Mouse (Mus musculus) neural tube, embryonic 15.5 days (tissue): Measurements from ENCODE around the gene Tmco2. TPM values are rescaled to one million over a fixed set of nuclear protein-coding genes. Genes with fewer than 3 reads are reported as not detected.

ENCODE experiments used
- ATAC-seq: fragments of 200-750 bp; cut with Nextera tagmentation; 2 replicates; pipeline ENCODE4 v1.8.0; 2017; ENCODE audit warnings: mild to moderate bottlenecking, moderate TSS enrichment, moderate library complexity; ENCODE audit not compliant: low FRiP score
- H3K27ac ChIP-seq: fragments of 300-500 bp; sonication (generic); replicated peaks from 2 replicates; pipeline ENCODE4 v1.5.1; 2015; ENCODE audit warnings: mild to moderate bottlenecking, inconsistent platforms
- H3K27me3 ChIP-seq: fragments of 300-500 bp; sonication (generic); replicated peaks from 2 replicates; pipeline ENCODE4 v1.6.1; 2015; ENCODE audit warnings: inconsistent platforms
- H3K36me3 ChIP-seq: fragments of 300-500 bp; sonication (generic); 2 replicates; pipeline ENCODE4 v1.6.1; 2015; ENCODE audit warnings: inconsistent platforms
- H3K4me1 ChIP-seq: fragments of 300-500 bp; sonication (generic); 2 replicates; pipeline ENCODE4 v1.6.1; 2015; ENCODE audit warnings: inconsistent platforms
- H3K4me2 ChIP-seq: fragments of 300-500 bp; sonication (generic); 2 replicates; pipeline ENCODE4 v1.6.1; 2015; ENCODE audit warnings: inconsistent platforms, mild to moderate bottlenecking, moderate library complexity
- H3K4me3 ChIP-seq: fragments of 300-500 bp; sonication (generic); replicated peaks from 2 replicates; pipeline ENCODE4 v1.5.1; 2015; ENCODE audit warnings: mild to moderate bottlenecking, inconsistent platforms
- H3K9ac ChIP-seq: fragments of 300-500 bp; sonication (generic); replicated peaks from 2 replicates; pipeline ENCODE4 v1.6.1; 2015; ENCODE audit warnings: mild to moderate bottlenecking, inconsistent platforms
- H3K9me3 ChIP-seq: fragments of 300-500 bp; sonication (generic); replicated peaks from 2 replicates; pipeline ENCODE4 v1.6.1; 2016; ENCODE audit warnings: inconsistent platforms
- WGBS: fragments of 180-500 bp; shearing (Covaris S2); methylation state at CpG from one replicate; pipeline ENCODE4 v1.1.7; 2015; ENCODE audit warnings: mixed read lengths; 5-methylcytosine and 5-hydroxymethylcytosine counted together
- polyA plus RNA-seq: library from polyadenylated mRNA; unstranded; fragments of >200 nt; fragmentation: Nextera tagmentation; extraction: Ambion mirVana; gene quantifications from 2 replicates; pipeline ENCODE4 v1.2.1, GENCODE M21; 2015

The Tmco2 gene
- polyA plus RNA-seq, 1 experiment from 2014 or later, result not detected

DNA sequence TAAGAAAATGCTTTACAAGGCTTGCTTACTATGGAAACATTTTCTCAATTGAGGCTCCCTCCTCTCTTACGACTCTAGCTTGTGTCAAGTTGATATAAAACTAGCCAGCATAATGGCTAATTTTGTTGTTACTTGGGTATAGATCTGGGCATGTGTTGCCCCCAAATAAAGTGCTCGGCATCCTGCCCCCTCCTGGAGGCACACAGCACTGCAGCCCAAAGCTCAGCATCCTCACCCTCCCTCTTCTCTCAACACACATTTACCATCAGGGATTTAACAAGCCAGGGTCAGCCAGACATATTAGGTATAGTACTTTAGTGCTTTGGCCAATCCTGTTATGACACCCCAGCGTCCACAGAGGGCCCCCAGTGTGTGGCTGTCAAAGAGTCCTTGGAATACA, 52.7 kb downstream of the Tmco2 start:
- H3K27me3 ChIP-seq, result no peaks in the 10 kb centered on the region
- H3K4me2 ChIP-seq, result no peak overlapping the region
- H3K4me3 ChIP-seq, result no peak overlapping the region
- peaks cover 11% of the 10 kb centered on the region for H3K4me1 ChIP-seq
- no peaks in the 10 kb centered on the region for H3K9me3 ChIP-seq
- H3K9ac ChIP-seq, result no peak overlapping the region
- no peak for ATAC-seq
- WGBS, result 42% methylated on average over 3 of the region's 3 CpGs
- H3K27ac ChIP-seq, result no peak overlapping the region
- peaks cover 22% of the 10 kb centered on the region for H3K36me3 ChIP-seq

Other genes starting within 250 kb of the Tmco2 start
- gene Exo5, start 184.2 kb downstream of the Tmco2 start, polyA plus RNA-seq, result 27.3 and 29.8 TPM in 2 replicates
- 6.5 and 6.8 TPM in 2 replicates for gene Zfp69, start 157.5 kb downstream of the Tmco2 start, polyA plus RNA-seq
- gene Smap2, start 92.0 kb downstream of the Tmco2 start, polyA plus RNA-seq, result 41.4 and 43.4 TPM in 2 replicates
- 21.5 and 36.1 TPM in 2 replicates for gene Col9a2, start 69.8 kb downstream of the Tmco2 start, polyA plus RNA-seq
- gene Zmpste24, start 11.0 kb downstream of the Tmco2 start, polyA plus RNA-seq, result 24.8 and 32.4 TPM in 2 replicates
- gene Rlf, start 105.9 kb upstream of the Tmco2 start, polyA plus RNA-seq, result 26.8 and 27.3 TPM in 2 replicates
- gene Gm12888, start 215.7 kb upstream of the Tmco2 start, polyA plus RNA-seq, result not detected in 2 replicates